Mouse (Mus musculus): ENCODE results near the gene Gmip.

The Gmip gene

DNA sequence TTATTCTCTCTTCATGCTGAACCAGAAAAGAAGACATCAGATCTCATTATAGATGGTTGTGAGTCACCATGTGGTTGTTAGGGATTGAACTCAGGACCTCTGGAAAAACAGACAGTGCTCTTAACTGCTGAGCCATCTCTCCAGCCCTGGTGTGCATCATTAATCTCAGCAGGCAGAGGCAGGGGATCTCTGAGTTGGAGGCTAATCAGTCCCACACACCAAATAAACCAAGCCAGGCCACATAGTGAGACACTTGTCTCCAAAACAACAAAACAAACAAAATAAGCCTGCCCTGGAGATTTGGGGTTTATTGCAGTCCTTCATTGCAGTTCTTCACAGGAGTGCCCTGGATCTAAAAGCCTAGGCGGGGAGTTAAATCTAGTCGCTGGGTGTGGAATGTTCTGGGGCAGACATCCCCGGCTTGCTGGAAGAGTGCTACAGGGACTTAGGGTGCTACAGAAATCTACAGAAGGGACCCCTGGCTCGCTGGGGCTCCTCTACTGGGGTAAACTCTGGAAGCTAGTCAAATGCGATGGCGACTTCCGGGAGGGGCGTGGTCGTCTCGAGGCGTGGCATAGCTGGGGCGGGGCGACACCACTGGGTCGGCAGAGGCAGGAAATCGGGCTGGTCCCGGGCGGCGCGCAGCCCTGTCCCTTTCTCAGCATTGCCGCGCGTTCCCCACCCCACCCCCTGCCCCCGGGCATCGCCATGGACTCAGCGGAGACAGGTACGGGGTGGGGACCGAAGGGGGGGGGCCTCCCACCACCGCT, at the start of gene Gmip:
Gmip (plus strand) TSS at position 586 of the 770 bp plus-strand sequence.
- DNase-seq (ENCODE audit: low spot score): peak; percentile 89

DNA sequence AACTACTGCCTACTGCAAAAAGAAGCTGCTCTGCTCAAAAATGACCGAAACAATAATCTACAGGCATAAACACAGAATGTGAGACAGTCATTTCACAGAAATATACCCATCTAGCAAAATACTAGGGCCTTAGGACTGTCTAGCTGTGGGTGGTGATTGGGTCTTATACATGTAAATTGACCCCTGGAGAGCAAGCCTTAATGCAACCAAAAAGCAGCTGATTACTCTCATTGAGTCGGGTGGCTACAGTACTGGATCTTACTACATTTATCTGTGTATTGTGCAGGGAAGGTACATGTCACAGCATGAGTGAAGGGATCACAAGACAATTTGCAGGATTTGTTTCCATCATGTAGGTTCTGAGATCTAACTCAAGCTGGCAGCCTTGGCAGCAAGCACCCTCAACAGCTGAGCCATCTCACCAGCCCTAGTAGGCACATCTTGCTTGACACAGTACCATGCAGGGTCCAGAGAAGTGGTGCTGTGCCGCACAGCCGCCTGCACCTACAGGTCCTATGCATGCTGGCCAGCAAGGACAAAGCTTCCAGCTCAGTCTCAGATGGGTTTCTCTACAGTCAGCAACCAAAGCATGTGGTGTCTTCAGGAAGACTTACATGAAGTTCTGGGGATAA, 46.5 kb upstream of the Gmip start:
- no peak for DNase-seq (ENCODE audit: low spot score)

DNA sequence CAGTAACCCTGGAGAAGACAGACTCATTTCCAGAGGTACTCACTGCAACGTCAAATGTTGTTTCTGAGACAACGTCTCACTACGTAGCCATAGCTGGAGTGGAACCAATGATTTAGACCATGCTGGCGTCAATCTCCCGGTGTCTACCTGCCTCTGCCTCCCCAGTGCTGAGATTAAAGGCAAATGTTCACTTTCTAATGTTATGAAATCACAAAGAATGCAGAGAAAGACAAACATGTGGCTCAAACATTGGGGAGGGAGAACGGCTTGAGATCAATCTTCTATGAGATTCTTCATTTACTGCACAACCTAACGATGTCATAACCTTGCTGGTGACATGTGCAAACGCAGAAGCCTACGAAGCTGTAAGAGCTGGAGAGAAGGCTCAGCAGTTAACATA, 37.3 kb upstream of the Gmip start:
- DNase-seq (ENCODE audit: low spot score): no peak

GRCm38 (mm10) chr8:69772106-69772505, 36.4 kb upstream of the Gmip start:
- DNase-seq (ENCODE audit: low spot score): no peak

DNA sequence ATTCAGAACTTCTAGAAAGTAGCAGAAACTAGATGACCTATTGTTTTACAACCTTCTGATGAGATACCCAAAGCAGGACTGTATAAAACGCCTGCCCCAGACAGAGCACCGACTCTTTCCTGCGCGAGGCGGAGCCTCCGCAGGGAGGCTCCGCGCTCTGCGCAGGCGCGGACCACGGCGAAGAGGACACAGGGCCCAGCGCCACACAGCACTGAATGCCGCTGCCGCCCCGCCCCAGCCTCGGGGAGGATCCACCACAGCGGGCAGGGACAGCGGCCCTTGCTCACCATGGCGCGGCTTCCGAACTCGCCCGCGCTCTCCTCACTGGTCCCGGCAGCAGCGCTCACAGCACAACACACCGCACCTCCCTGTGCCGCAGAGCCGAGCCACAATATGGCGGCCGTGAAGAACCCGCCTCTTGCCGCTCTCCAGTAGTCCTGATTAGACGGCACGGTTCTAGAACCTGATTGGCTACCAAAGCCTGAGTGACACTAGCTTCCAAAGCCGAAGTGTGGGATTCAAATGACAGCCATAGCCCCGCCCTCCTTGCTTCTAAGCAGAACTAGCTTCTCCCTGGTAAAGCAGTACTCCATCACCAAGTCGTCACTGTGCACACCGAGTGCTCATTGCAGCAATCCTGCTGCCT, 33.9 kb upstream of the Gmip start, which contains the start of gene Gm20422:
Gm20422 (minus strand) TSS at position 384 of the 646 bp plus-strand sequence.
- peak; percentile 99 for DNase-seq (ENCODE audit: low spot score)

DNA sequence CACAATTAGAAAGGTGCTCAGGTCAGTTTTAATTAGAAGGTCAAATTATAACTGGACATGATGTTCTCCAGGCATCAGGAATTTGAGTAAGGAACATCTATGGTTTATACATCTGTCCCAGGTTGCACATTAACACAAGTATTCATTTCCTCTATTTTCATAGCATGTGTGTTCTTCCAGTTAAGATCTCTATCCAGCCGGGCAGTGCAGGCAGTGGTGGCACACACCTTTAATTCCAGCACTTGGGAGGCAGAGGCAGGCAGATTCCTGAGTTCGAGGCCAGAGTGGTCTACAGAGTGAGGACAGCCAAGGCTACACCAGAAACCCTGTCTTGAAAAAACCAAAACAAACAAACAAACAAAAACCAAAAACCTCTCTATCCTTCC, 33.3 kb upstream of the Gmip start:
- no peak for DNase-seq (ENCODE audit: low spot score)

DNA sequence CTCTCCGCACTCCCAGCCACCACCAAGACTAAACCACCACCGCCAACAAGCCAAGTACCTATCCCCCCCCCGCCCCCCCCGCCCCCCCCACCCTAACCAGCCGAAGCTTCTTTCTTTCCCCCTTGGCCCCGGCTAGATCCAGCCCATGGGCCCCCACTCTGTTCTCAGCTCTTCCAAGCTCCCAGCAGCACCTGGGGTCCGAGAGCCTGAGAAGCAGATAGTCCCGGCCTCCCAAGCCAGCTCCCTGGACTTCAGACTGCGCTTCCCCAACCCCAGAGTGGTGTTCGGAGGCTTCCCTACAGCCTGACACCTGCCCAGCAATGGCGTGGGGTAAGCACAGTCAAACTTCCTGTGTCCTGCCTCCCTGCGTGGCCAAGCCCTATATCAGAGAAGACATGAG, 31.4 kb upstream of the Gmip start:
- no peak for DNase-seq (ENCODE audit: low spot score)

- no peak for DNase-seq (ENCODE audit: low spot score)
Measured at GRCm38 (mm10) chr8:69789105-69789504, 19.4 kb upstream of the Gmip start.

DNA sequence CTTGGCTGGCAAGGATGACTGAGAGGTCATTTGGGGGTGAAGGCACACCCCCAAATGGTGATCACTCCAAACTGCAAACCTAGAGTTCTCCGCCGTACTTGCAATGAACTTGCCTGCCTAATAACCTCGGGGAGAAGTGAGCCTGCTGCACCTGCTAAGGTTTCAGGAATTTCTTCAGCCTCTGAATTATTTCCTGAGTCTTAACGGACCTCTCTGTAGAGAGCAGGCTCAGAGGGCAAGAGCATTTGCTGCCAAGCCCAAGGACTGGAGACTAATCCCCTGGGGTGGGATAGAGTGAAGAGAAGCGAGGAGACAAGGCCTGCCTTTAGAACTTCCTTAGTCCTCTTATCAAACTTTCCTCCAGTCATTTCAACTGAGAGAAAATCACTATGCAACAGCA, 18.7 kb upstream of the Gmip start:
- no peak for DNase-seq (ENCODE audit: low spot score)

- no peak for DNase-seq (ENCODE audit: low spot score)
Measured at GRCm38 (mm10) chr8:69790364-69790763, 18.1 kb upstream of the Gmip start.

DNA sequence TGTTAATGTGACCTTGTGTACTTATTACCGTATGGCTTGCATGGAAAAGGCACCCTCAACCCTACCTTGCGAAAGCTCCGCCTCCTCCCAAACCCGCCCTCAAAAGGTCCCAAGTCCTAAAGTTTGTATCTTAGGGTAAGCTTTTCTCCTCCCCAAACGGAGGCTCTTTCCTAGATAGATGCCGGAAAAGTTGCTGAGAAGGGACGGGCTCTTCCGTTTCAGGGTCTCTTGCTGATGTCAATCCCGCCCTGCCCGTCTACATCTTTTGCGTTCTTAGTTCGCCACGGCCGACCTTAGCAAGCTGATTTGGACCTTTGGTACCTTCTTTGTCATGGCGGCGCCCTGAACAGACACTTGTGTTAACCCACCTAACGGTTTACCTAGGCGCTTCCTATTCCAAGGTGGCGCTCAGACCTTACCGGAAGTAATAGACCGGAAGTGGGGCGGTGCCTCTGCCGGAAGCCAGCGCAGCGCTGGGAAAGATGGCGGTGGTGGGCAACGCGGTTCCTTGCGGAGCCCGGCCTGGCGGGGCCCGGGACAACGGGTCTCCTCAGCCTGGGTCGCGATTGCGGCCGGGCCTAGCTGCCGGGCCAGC, 17.6 kb upstream of the Gmip start, which contains the start of the genes Atp13a1 and Zfp866:
Atp13a1 (plus strand) TSS at position 391 of the 595 bp plus-strand sequence.
Zfp866 (minus strand) TSS at position 406 of the 595 bp plus-strand sequence.
- DNase-seq (ENCODE audit: low spot score): peak; percentile 94

DNA sequence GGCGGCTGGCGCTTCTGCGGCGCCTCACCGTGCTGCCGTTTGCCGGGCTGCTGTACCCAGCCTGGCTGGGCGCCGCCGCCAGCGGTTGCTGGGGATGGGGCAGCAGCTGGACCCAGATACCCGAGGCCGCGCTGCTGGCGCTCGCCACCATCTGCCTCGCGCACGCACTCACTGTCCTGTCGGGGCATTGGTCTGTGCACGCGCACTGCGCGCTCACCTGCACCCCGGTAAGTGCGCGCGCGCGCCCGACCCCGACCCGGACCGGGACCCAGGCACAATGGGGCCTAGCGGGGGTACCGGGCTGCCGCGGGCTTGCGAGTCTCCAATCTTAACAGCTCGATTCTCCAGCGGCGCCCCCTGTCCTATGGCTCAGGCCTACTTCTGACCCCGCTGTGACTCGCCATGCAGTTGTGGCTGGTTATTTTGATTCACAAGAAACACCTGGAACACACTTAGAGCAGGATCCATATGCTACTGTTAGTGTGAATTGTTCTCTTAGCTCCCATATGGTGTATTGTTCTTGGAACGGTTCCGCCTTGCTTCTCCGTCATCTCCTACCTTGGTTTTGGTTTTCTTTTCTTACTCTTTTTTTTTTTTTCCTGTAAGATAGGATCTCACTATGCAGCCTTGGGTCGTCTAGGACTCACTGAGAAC, 16.9 kb upstream of the Gmip start:
- peak; percentile 54 for DNase-seq (ENCODE audit: low spot score)

- DNase-seq (ENCODE audit: low spot score): no peak
Measured at GRCm38 (mm10) chr8:69793666-69794065, 14.8 kb upstream of the Gmip start.

GRCm38 (mm10) chr8:69794096-69794495, 14.4 kb upstream of the Gmip start:
- no peak for DNase-seq (ENCODE audit: low spot score)

DNA sequence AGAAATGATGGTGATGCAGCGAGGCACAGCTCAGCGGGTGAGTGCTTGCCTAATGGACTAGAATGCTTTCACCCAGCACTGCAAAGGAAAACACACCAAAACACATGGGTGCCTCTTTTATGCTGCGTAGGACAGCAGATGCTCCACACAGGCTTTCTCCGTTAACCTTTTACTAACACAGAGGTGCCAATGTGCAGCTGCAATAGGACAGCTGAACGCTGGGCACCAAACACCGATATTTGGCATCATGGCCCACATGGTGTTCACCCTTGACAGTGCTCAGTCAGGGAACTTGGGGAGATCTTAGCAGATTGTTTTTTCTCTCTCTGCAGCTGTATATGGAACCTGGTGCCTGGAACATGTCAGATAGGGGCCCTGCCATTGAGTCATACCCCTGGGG, 13.6 kb upstream of the Gmip start:
- no peak for DNase-seq (ENCODE audit: low spot score)

GRCm38 (mm10) chr8:69796721-69797345, 11.6 kb upstream of the Gmip start:
- no peak for DNase-seq (ENCODE audit: low spot score)

DNA sequence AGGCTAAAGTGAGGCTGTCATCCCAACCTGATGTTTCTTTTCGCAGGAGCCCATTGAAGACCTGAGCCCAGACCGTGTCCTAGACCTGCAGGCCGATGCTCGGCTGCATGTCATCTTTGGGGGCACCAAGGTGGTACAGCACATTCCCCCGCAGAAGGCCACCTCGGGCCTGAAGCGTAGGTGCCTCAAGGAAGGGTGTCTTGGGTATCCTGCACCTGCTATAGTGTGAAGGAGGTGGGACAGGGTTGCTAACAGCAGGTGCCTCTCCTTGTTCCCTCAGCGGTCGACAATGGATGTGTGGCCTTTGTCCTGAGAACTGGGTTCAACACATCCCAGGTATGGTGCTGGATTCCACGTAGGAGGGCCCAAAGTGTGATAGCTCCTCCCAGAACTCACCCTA, 10.8 kb upstream of the Gmip start:
- no peak for DNase-seq (ENCODE audit: low spot score)

DNA sequence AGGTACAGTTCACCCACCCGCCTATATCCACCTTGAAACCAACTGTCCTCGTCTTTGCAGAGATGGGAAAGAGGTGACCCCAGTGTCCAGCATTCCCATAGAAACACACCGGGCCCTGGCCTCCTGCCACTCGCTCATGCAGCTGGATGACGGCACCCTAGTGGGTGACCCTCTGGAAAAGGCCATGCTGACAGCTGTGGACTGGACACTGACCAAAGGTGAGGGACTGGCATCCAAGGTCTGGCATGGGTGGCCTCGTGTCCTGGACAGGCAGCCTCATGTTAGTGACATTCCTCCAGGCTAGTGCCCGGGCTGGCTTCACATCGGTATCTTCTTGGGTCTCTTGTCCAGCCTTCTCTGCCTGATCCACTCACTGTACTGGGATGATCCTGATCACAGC, 9.2 kb upstream of the Gmip start:
- no peak for DNase-seq (ENCODE audit: low spot score)

DNA sequence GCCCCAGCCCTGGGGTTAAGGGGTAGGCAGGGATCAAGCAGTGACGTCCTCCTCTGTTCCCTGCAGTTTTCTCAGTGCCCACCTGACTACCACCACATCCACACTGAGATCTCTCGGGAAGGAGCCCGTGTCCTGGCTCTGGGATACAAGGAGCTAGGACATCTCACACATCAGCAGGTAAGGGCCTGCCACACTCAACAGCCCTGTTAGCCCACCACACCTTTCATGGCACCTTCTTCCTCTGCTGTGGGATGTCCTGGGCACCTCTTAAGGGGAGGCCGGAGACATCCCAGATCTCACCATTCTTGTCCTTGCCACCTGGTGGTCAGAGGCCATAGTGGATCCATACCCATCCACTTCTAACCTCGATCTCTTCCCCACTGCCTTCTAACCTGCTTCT, 8.5 kb upstream of the Gmip start:
- no peak for DNase-seq (ENCODE audit: low spot score)

GRCm38 (mm10) chr8:69801796-69802195, 6.7 kb upstream of the Gmip start:
- DNase-seq (ENCODE audit: low spot score): no peak

- no peak for DNase-seq (ENCODE audit: low spot score)
Measured at GRCm38 (mm10) chr8:69802216-69802615, 6.3 kb upstream of the Gmip start.

DNA sequence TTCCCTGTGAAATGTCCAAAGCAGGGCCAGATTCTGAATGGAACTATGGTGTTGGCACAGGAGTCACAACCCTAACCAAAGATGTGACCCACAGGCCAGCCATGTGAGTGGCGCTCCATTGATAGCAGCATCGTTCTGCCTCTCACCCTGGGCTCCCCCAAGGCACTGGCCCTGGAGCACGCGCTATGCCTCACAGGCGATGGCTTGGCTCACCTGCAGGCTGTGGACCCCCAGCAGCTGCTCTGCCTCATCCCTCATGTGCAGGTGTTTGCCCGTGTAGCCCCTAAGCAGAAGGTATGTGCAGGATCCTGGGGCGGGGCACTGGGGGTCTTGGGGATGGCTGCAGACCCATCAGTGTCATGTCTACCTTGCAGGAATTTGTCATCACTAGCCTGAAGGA, 5.1 kb upstream of the Gmip start:
- DNase-seq (ENCODE audit: low spot score): no peak

Data from embryo, embryonic 10 days (tissue).